Mouse (Mus musculus) pancreas, adult 10 weeks (tissue): ENCODE results near the gene Sh3d19. TPM values are rescaled to one million over a fixed set of nuclear protein-coding genes. Genes with fewer than 3 reads are reported as not detected.

Experiments
- polyA plus RNA-seq: library from polyadenylated mRNA; stranded (reverse); fragments of 350-450 nt; fragmentation: Illumina TruSeq; extraction: RNeasy Lipid Tissue Mini Kit (QIAGEN cat#74804); gene quantifications from one replicate; pipeline ENCODE4 v1.2.3, GENCODE M21; 2015; ENCODE audit warnings: low read depth, low replicate concordance; ENCODE audit not compliant: insufficient read depth

Sh3d19 gene
- 6.2 TPM for polyA plus RNA-seq

GRCm38 (mm10) chr3:85970742-85971598 is at the start of gene Sh3d19:
Gene Sh3d19, plus strand, starts transcription at chr3:85971109.

GRCm38 (mm10) chr3:86002423-86002822 is 31.5 kb downstream of the Sh3d19 start, which contains the start of gene Prss48:
Gene Prss48, minus strand, starts transcription at chr3:86002491.

GRCm38 (mm10) chr3:86142263-86142933 is 171.5 kb downstream of the Sh3d19 start, which contains the start of gene Rps3a1:
Gene Rps3a1, minus strand, starts transcription at chr3:86142702.

Other genes with a start within 250 kb of the Sh3d19 start
- 2.5 TPM for gene Fam160a1, start 153.8 kb upstream of the Sh3d19 start, polyA plus RNA-seq
- 1.3 TPM for gene Glt28d2, start 83.6 kb upstream of the Sh3d19 start, polyA plus RNA-seq
- 1.2 TPM for gene Gm37240, start 83.6 kb upstream of the Sh3d19 start, polyA plus RNA-seq
- gene Prss48, start 31.4 kb downstream of the Sh3d19 start, polyA plus RNA-seq = not detected
- gene Rps3a1, start 171.6 kb downstream of the Sh3d19 start, polyA plus RNA-seq = 526 TPM